Mouse (Mus musculus) left cerebral cortex, adult 9 months (tissue): Measurements from ENCODE around the gene Mcm8.

Source experiments
- DNase-seq, 2 experiments: peaks; one replicate each; pipeline ENCODE4 v3.0.0; 2022; ENCODE audit warnings: low spot score in 2 of 2

Gene Mcm8

GRCm38 (mm10) chr2:132873657-132874326, 57.9 kb downstream of the Mcm8 start:
- DNase-seq = no peak

DNA sequence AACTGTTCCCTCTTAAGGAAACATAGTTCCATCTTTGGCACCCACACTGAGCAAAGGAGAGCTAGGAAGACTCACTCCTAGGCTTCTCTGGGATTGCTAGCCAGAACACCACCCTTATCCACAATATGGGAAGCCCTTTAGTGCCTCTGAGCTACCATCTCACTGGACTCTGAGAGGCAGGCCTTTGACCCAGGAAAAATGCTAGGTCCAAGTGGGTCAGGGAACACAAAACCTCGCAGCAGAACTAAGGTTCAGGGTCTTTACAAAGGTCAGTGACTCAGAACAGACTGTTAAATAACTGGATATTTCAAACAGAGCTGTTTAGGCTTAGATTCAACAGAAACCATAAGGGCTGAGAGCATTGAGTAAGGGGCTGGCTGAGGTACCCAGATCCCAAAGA, 61.0 kb downstream of the Mcm8 start:
- no peak for DNase-seq

DNA sequence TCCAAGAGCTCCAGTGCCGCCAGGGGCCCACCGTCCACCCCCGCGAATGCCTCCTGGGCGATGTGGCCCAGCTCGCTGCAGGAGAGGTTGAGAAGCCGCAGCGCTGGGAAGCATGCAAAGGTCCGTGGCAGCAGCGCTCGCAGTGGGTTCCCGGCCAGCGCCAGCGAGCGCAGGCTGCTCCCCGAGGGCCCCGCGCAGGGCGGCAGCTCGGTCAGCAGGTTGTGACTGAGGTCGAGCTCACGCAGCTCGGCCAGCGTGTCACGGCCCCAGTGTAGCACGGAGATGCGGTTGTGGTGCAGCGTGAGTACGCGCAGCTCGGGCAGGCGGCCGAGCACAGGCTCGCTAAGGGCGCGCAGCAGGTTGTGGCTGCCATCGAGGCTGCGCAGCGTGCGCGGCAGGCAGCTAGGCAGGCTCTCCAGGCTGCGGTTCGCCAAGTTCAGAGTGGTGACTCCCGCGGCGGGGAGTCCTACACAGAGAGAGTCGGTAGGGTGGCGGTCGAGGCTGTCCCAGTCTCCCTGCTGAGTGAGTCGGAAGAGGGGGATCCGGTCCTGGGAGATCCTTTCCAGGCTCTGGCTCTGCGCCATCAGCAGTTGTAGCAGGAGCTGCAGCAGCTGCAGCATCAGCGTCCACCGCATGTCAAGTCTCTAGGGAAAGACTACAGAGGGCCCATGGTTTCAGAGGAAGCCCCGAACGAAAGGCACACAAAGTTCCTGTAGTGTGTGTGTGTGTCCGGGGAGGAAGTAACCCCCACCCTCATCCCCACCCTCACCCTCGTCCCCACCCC, 63.5 kb downstream of the Mcm8 start:
- DNase-seq = no peak

GRCm38 (mm10) chr2:132880844-132881645, 65.1 kb downstream of the Mcm8 start, which contains the start of gene Lrrn4:
TSS of gene Lrrn4 (minus strand) at chr2:132880891.
- DNase-seq = no peak

GRCm38 (mm10) chr2:132884303-132884967, 68.5 kb downstream of the Mcm8 start:
- no peak for DNase-seq

DNA sequence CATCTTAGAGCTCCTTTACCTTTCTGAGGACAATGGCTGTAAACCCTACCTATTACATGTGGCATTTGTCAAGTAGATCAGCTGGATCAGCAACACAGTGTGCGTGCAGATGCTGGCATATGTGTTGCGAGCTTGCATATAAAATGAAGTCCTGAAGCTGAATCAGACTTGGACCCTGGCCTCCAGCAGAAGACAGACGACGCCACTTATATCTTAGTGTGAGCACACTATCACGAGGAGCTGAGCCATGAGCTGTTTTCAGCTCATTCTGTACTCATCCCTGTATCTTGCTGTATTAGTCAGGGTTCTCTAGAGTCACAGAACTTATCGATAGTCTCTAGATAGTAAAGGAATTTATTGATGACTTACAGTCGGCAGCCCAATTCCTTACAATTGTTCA, 69.4 kb downstream of the Mcm8 start:
- no peak for DNase-seq
